Mouse (Mus musculus) C2C12 (cell line): ENCODE measurements around the gene Selenoi.

Experiments
- CTCF ChIP-seq: IDR thresholded peaks from one replicate; pipeline ENCODE4 v1.5.1; 2011; ENCODE audit not compliant: control insufficient read depth, insufficient read depth, insufficient read length
- MYOD1 ChIP-seq: IDR thresholded peaks from one replicate; pipeline ENCODE4 v1.6.1; 2011; ENCODE audit warnings: low read depth; ENCODE audit not compliant: control insufficient read depth, insufficient read length

GRCm38 (mm10) chr5:30278952-30279351, 46.6 kb downstream of the Selenoi start:
- TF ChIP-seq CTCF (no peak), MYOD1 (no peak)
